ENCODE assay signal across 15 mouse cellular contexts in the genomic region with DNA sequence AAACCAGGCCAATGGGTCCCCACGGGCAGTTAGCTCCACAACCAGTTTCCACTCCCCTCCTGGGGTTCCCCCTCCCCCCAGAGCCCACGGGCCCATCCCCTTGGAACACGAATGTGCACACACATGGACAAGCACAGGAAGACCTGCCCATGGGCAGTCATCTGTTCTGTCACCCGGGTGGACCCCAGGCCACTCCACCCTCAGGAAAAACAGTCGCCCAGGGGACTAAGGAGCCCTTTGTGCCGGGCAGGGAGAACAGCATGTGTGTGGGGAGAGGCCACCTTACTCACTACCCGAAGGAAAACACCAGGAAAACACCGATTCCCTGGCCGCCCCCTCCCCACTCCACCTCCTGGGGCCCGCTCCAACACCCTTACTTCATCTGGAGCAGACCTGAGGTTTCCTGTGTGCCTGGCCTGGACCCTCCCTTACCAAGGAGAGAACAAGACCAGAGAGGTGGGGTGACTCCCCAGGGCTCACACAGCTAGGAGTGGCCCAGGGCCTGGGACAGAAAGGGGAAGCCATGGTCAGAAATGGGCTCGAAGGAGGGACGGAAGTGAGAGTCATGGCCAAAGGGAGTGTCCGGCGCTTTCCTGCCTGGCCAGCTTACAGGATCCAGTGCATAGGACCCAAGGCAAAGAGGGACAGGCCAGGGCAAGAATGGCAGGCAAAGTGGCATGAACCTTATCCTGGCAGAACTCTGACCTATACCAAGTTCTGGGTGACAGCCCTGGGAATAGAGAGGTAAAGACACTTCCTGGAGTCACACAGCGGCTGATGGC. TPM values are rescaled to one million over a fixed set of nuclear protein-coding genes. Genes with fewer than 3 reads are reported as not detected.
A peak's percentile ranks its signal among the peaks of the same experiment; 100 is the strongest.
DNase-seq lines count a peak whose midpoint lies in the region; ATAC-seq lines count a peak whose summit lies in the region.
"Had no signal": no experiment of that assay in that cellular context is flagged by ENCODE, and none has a peak within 500 bp of the region (broad histone marks: within the 10 kb centered on the region; RNA-seq: fewer than 3 reads in every experiment).

No protein-coding gene starts in this region.

- intact Hi-C loops in left cerebral cortex, postnatal 10 days (cut with DNase I), result no loop called here

- peak; percentile 28 for DNase-seq in gastrocnemius, adult 18-20 months (ENCODE audit: low spot score)
- DNase-seq in gastrocnemius, postnatal 25 days, result no peak
- peak; percentile 49 to 66 for DNase-seq in urinary bladder, postnatal 36 days (ENCODE audit: low spot score in 2 of 2)
- DNase-seq in urinary bladder, postnatal 4 days (ENCODE audit: low spot score in 2 of 2), result no peak
- peak; percentile 24 for DNase-seq in lung, postnatal 14 days
- DNase-seq in left cerebral cortex, postnatal 10 days (ENCODE audit: extremely low spot score in 1 of 2, low spot score in 2 of 2), result no peak
- DNase-seq in spleen, adult 18-20 months, result no peak
- DNase-seq: cerebellum, postnatal 25 days; kidney, postnatal 10 days; thymus, postnatal 4 days had no signal

- ATAC-seq in frontal cortex, adult (ENCODE audit: low TSS enrichment), result no peak
- ATAC-seq: forebrain, embryonic 16.5 days; intestine, embryonic 16.5 days; midbrain, embryonic 13.5 days had no signal

RNA-seq across cellular contexts. Expression of a gene that starts 4.4 kb away (rescaled TPM):
- 1 to 10 TPM; 1.8 to 2.1 TPM for total RNA-seq in gastrocnemius, adult 18-20 months (2021)
- total RNA-seq in gastrocnemius, postnatal 25 days (2021), result 1 to 10 TPM; 1.6 to 2.7 TPM
- total RNA-seq in left cerebral cortex, postnatal 10 days (2021), result under 1 TPM; 0.64 to 0.79 TPM
- total RNA-seq: CH12.LX had no signal

RNA-seq across cellular contexts. Expression of a gene that starts 36.9 kb away (rescaled TPM):
- 1 to 10 TPM; 7.2 to 8.7 TPM for total RNA-seq in gastrocnemius, adult 18-20 months (2021)
- 1 to 10 TPM; 9.0 to 10.0 TPM for total RNA-seq in gastrocnemius, postnatal 25 days (2021)
- total RNA-seq in left cerebral cortex, postnatal 10 days (2021), result 10 to 100 TPM; 20.5 to 23.2 TPM

RNA-seq across cellular contexts. Expression of a gene that starts 53.7 kb away (rescaled TPM):
- total RNA-seq in gastrocnemius, adult 18-20 months (2021), result 1 to 10 TPM; 2.3 to 2.9 TPM
- total RNA-seq in gastrocnemius, postnatal 25 days (2021), result 1 to 10 TPM; 2.3 to 2.8 TPM
- total RNA-seq in left cerebral cortex, postnatal 10 days (2021), result 10 to 100 TPM; 13.0 to 15.4 TPM

Comparison
In these comparisons a context has a peak if more than half of its experiments do, and no peak if none do; other contexts are left out.
1. DNase-seq: peak in gastrocnemius, adult 18-20 months (single experiment), urinary bladder, postnatal 36 days (2 of 2) and lung, postnatal 14 days (single experiment); none in gastrocnemius, postnatal 25 days (single experiment), urinary bladder, postnatal 4 days (0 of 2), left cerebral cortex, postnatal 10 days (0 of 2) and spleen, adult 18-20 months (0 of 2).